Mouse (Mus musculus) NIH3T3 (cell line): ENCODE measurements around the gene Pold2.
A peak's percentile ranks its signal among the peaks of the same experiment; 100 is the strongest.
"Not testable (repeated sequence)": the region's sequence is repeated elsewhere in the genome, so short reads cannot be mapped to it uniquely, and the experiment has no call there.

Experiments used
- DNase-seq: peaks from one replicate; pipeline ENCODE4 v3.0.0-alpha.2; 2012; ENCODE audit warnings: low read depth

Gene Pold2

DNA sequence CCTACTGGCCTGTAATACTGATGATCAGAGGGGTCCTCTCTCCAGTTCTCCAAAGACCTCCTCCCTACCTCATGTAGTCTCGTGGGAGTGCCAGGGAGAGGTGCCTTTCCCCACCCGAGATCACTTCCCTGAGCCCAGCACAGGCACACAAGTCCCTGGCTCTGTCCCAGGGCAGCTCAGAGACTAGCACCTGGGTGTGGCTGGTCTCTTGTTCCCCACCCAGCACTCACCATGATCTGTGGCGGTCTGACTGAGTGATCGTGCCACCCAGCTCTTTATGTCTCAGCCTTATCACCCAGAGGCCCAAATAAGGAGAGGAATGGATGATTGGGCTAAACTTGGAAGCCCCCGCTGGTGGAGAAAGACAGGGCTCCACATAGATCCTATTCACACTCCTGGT lies 20.4 kb upstream of the Pold2 start, which contains the start of gene Myl7:
Gene Myl7, minus strand, starts transcription at position 252 of the 400 bp plus-strand sequence.
- DNase-seq: no peak

GRCm38 (mm10) chr11:5897839-5898238 lies 19.7 kb upstream of the Pold2 start:
- no peak for DNase-seq

DNA sequence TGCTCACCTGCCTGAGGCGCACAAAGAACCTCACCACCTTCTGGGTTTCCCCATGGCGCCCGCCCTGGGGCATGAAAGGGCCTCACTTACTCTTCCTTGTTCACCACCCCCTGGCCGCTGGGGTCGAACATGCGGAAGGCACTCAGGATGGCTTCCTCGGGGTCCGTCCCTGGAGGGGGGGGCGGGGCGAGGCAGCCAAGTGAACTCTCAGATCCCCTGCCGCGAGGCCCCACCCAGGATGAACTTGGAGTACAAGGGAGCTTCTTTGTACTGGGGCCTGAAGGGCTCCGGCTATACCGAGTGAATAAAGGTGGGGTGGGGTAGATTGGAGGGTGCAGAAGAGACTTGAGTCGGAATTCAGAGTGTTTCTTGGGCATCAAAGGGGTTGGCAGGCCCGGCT lies 19.1 kb upstream of the Pold2 start:
- no peak for DNase-seq

DNA sequence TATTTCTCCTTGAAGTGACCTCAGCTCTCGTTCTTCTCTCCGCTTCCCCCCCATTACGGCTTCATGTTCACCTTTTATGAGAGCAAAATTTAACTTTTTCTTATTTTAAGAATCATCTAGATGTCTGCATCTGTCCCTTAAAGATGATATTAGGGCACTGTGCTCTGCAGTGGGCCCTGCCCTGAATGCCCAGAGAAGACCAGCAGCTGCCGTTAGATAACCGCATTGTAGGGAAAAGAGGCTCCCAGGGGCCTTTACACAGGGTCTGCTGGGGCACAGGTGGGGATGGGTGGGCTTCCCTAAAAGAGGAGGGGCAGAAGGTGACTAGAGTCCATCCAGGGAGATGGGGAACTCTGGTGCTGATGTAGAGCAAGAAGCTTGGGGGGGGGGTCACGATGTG lies 15.7 kb upstream of the Pold2 start:
- no peak for DNase-seq

DNA sequence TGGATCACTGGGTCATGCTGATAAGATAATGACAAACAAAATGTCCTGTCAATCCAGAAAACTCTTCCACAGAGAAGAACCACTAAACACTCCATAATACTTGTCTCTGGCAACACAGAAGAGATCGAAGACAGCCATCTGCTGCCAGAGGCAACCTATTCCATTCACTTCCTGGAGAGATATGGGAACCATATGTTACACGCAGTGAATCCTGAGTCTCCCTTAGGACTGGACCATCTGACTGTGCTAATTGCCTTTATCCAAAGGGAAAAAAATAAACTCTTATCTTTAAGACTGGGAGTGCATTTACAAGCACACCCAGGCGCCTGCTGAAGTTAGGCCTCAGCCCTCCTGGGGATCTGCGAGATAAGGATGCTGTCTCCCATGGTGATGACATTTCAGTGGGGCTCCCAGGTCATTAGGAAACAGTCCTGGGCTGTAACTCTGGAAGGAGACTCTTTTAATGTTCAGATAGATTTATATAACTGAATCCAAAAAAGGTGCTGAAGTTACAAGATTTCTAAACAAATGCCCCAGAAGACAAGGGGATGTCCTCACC lies 14.8 kb upstream of the Pold2 start:
- DNase-seq: no peak

- peak; percentile 62 for DNase-seq
Observed at GRCm38 (mm10) chr11:5892151-5892591, 14.1 kb upstream of the Pold2 start.

DNA sequence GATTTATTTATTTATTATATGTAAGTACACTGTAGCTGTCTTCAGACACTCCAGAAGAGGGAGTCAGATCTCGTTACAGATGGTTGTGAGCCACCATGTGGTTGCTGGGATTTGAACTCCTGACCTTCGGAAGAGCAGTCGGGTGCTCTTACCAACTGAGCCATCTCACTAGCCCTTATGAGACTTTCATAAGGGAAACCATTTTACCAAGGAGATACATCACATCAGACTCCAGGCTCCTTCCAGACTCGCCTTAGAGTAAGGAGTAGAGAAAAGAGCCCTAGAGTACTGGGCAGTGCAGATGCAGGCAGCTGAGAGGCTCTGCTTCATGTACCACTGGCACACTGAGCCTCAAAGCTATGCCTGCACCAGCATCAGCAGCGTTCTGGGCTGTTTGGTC lies 10.5 kb upstream of the Pold2 start:
- not testable (repeated sequence) for DNase-seq

- DNase-seq: no peak
Observed at GRCm38 (mm10) chr11:5887250-5887649, 9.2 kb upstream of the Pold2 start.

DNA sequence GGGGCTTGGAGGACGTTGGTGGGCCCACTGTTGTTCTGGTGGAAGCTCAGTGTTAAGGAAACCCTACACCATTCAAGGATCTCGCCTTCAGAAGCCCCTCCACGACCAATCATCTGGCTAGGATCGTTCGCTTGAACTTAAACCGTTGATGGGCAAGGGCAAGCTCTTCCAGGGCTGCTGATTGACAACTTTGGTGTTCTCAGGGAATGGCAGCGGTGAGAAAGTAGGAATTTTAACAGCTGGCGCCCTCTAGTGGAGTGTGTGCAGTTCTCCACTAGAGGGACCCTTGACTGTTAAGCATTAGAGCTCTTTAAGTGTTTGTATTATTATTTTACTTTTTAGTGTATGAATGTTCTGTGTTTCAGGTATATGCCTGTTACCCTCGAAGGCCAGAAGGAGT lies 8.1 kb upstream of the Pold2 start:
- peak; percentile 94 for DNase-seq

DNA sequence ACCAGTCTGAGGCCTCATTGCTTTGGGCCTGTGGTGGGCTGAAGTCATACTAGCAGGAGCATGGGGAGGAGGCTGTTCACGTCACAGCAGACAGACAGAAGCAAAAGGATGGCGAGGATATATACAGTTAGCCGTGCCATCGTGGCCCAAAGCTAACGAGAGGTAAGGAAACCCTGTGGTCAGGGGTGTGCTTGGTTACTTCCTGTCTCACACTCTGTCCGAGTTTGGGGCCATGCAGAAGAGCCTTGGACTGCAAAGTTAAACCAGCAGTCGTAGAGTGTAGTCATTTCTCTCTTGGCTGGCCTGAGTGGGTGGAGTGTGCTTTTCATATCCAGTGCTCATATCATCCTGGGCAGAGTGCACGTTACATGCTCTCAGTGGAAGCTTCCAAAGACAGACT lies 4.4 kb upstream of the Pold2 start:
- DNase-seq: no peak

- peak; percentile 66 for DNase-seq
Observed at GRCm38 (mm10) chr11:5879905-5880304, 1.8 kb upstream of the Pold2 start.

GRCm38 (mm10) chr11:5878661-5879060 lies 569 bp upstream of the Pold2 start:
- DNase-seq: no peak

- DNase-seq: no peak
Observed at GRCm38 (mm10) chr11:5877421-5877820, 671 bp downstream of the Pold2 start.

GRCm38 (mm10) chr11:5873192-5873591 lies 4.9 kb downstream of the Pold2 start:
- DNase-seq: no peak

GRCm38 (mm10) chr11:5872707-5873106 lies 5.4 kb downstream of the Pold2 start:
- DNase-seq: peak; percentile 53

DNA sequence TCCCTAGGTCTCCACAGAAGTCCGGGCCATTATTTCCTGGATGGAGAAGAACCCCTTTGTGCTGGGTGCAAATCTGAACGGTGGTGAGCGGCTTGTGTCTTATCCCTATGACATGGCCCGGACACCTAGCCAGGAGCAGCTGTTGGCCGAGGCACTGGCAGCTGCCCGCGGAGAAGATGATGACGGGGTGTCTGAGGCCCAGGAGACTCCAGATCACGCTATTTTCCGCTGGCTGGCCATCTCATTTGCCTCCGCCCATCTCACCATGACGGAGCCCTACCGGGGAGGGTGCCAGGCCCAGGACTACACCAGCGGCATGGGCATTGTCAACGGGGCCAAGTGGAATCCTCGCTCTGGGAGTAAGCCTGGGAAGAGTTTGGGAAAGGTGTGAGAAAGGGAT lies 8.0 kb downstream of the Pold2 start:
- DNase-seq: no peak

DNA sequence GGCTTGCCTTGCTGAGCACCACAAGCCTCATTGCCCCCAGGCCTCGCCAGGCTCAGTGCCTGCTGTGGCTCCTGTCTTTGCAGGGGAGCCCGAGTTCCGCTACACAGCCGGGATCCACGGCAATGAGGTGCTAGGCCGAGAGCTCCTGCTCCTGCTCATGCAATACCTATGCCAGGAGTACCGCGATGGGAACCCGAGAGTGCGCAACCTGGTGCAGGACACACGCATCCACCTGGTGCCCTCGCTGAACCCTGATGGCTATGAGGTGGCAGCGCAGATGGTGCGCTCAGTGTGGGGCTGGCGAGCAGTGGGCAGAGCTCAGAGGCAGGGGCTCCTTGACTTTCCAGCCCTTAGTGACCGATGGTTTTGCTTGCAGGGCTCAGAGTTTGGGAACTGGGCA lies 8.8 kb downstream of the Pold2 start:
- DNase-seq: no peak

GRCm38 (mm10) chr11:5868324-5868723 lies 9.8 kb downstream of the Pold2 start:
- DNase-seq: no peak

- peak; percentile 45 for DNase-seq
Observed at GRCm38 (mm10) chr11:5867196-5867595, 10.9 kb downstream of the Pold2 start.

- peak; percentile 94 for DNase-seq
Observed at GRCm38 (mm10) chr11:5862394-5863105, 15.5 kb downstream of the Pold2 start.

GRCm38 (mm10) chr11:5861678-5862393 lies 16.3 kb downstream of the Pold2 start, which contains the start of gene Aebp1:
Gene Aebp1 (plus strand): TSS chr11:5861947.
- DNase-seq: peak; percentile 93

DNA sequence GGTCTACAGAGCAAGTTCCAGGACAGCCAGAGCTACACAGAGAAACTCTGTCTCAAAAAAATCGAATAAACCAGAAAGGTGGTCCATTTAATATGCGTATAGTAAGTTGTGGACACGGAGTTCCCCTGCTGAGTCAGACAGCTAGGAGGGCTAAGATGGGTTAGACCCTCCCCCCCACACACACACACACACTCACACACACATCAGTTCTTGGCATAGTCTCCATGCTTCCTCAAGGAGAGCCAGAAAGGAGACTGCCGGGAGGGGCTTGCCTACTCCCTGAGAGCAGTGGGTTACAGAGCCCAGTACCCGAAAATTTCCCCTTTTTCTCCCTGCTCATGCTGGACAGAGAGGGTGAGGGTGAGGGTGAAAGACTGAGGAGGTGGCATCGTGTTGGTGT lies 17.5 kb downstream of the Pold2 start:
- peak; percentile 80 for DNase-seq

- DNase-seq: peak; percentile 76
Observed at GRCm38 (mm10) chr11:5859883-5860550, 18.1 kb downstream of the Pold2 start.
